In genomic region chr2:180967010-180967763, GRCm38 (mm10) we compare ENCODE assay signal across 8 mouse cellular contexts. TPM values are rescaled to one million over a fixed set of nuclear protein-coding genes. Genes with fewer than 3 reads are reported as not detected.
A peak's percentile ranks its signal among the peaks of the same experiment; 100 is the strongest.
DNase-seq lines count a peak whose midpoint lies in the region; ATAC-seq lines count a peak whose summit lies in the region.

Gene Arfgap1, plus strand, starts transcription at chr2:180967225.

- under 1% methylated on average over 56 of the region's 57 CpGs for WGBS in hindbrain, embryonic 12.5 days

- H3K4me1 ChIP-seq in hindbrain, embryonic 12.5 days = peaks cover 22% of the 10 kb centered on the region

- H3K27me3 ChIP-seq in hindbrain, embryonic 12.5 days = no peaks in the 10 kb centered on the region

- peak; percentile 93 for ATAC-seq in hindbrain, embryonic 12.5 days (ENCODE audit: low FRiP score)

- peak within 1 kb of the TSS; percentile 86 for H3K27ac ChIP-seq in hindbrain, embryonic 12.5 days

- H3K36me3 ChIP-seq in hindbrain, embryonic 12.5 days = peaks cover 31% of the 10 kb centered on the region

- peak within 1 kb of the TSS; percentile 97 for H3K4me2 ChIP-seq in hindbrain, embryonic 12.5 days (replicated peaks)

- no peaks in the 10 kb centered on the region for H3K9me3 ChIP-seq in hindbrain, embryonic 12.5 days (replicated peaks)

- H3K4me3 ChIP-seq in hindbrain, embryonic 12.5 days = peak within 1 kb of the TSS; percentile 86

- peak within 1 kb of the TSS; percentile 94 for H3K9ac ChIP-seq in hindbrain, embryonic 12.5 days

- peak; percentile 93 for DNase-seq in Muller cell, postnatal 12 days (ENCODE audit: inconsistent ontology term)
- peak; percentile 97 to 98 for DNase-seq in cerebellum, postnatal 10 days
- DNase-seq in frontal cortex, postnatal 10 days (ENCODE audit: low spot score in 2 of 2) = peak; percentile 85 to 89
- DNase-seq in layer of hippocampus, postnatal 14 days (ENCODE audit: low spot score in 2 of 2) = peak; percentile 90 to 93
- peak; percentile 94 for DNase-seq in lung, postnatal 14 days
- peak; percentile 73 for DNase-seq in retina, adult 2 months (ENCODE audit: low read depth, low spot score)
- peak; percentile 86 to 87 for DNase-seq in thymus, postnatal 36 days

RNA-seq across cellular contexts. Expression of gene Arfgap1, which starts in this region (rescaled TPM):
- 100 TPM in 2 replicates for polyA plus RNA-seq in hindbrain, embryonic 12.5 days (2016; fragmentation: Nextera tagmentation; extraction: Ambion mirVana)
- 100 to 1,000 TPM; 126 to 127 TPM for total RNA-seq in layer of hippocampus, postnatal 14 days (2021)

Comparison
In these comparisons a context has a peak if more than half of its experiments do, and no peak if none do; other contexts are left out.
1. Peak in every context shown above with its lines: DNase-seq, ATAC-seq, H3K4me3 ChIP-seq and H3K27ac ChIP-seq.